Mouse (Mus musculus) neural tube, embryonic 12.5 days (tissue): ENCODE measurements around the gene Phf2. TPM values are rescaled to one million over a fixed set of nuclear protein-coding genes. Genes with fewer than 3 reads are reported as not detected.
A peak's percentile ranks its signal among the peaks of the same experiment; 100 is the strongest.

Experiments used
- ATAC-seq: fragments of 200-750 bp; cut with Nextera tagmentation; 2 replicates; pipeline ENCODE4 v1.8.0; 2017; ENCODE audit warnings: low read depth, mild to moderate bottlenecking, moderate TSS enrichment, moderate library complexity; ENCODE audit not compliant: low FRiP score
- H3K27ac ChIP-seq: fragments of 300-500 bp; sonication (generic); 2 replicates; pipeline ENCODE4 v1.5.1; 2016
- H3K27me3 ChIP-seq: fragments of 300-500 bp; sonication (generic); replicated peaks from 2 replicates; pipeline ENCODE4 v1.6.1; 2016; ENCODE audit warnings: mild to moderate bottlenecking
- H3K36me3 ChIP-seq: fragments of 300-500 bp; sonication (generic); 2 replicates; pipeline ENCODE4 v1.6.1; 2016; ENCODE audit warnings: mild to moderate bottlenecking
- H3K4me1 ChIP-seq: fragments of 300-500 bp; sonication (generic); 2 replicates; pipeline ENCODE4 v1.6.1; 2016
- H3K4me2 ChIP-seq: fragments of 300-500 bp; sonication (generic); replicated peaks from 2 replicates; pipeline ENCODE4 v1.6.1; 2016; ENCODE audit warnings: mild to moderate bottlenecking
- H3K4me3 ChIP-seq: fragments of 300-500 bp; sonication (generic); 2 replicates; pipeline ENCODE4 v1.5.1; 2016
- H3K9ac ChIP-seq: fragments of 300-500 bp; sonication (generic); 2 replicates; pipeline ENCODE4 v1.6.1; 2016; ENCODE audit warnings: mild to moderate bottlenecking
- H3K9me3 ChIP-seq: fragments of 300-500 bp; sonication (generic); 2 replicates; pipeline ENCODE4 v1.6.1; 2016; ENCODE audit warnings: mild to moderate bottlenecking
- WGBS: fragments of 180-500 bp; shearing (Covaris S2); methylation state at CpG from one replicate; pipeline ENCODE4 v1.1.7; 2016; 5-methylcytosine and 5-hydroxymethylcytosine counted together
- polyA plus RNA-seq: library from polyadenylated mRNA; unstranded; fragments of >200 nt; fragmentation: Nextera tagmentation; extraction: Ambion mirVana; gene quantifications from 2 replicates; pipeline ENCODE4 v1.2.1, GENCODE M21; 2016

Phf2 gene
- polyA plus RNA-seq, 1 experiment from 2014 or later = 9.6 TPM

- no peak overlapping the region for H3K9ac ChIP-seq
These were observed 1.8 kb upstream of the Phf2 start for GRCm38 (mm10) chr13:48872726-48873125.

GRCm38 (mm10) chr13:48871887-48872606 is 1.1 kb upstream of the Phf2 start:
- WGBS = 72% methylated on average over 7 of the region's 7 CpGs
- H3K4me1 ChIP-seq = peaks cover 27% of the 10 kb centered on the region
- no peaks in the 10 kb centered on the region for H3K9me3 ChIP-seq
- ATAC-seq = no peak
- peak overlapping the region; percentile 93 for H3K9ac ChIP-seq
- H3K4me3 ChIP-seq = peak overlapping the region; percentile 99
- H3K36me3 ChIP-seq = peaks cover 6% of the 10 kb centered on the region; the same call in 1 of the 2 replicates
- H3K27ac ChIP-seq = no peak overlapping the region
- no peaks in the 10 kb centered on the region for H3K27me3 ChIP-seq
- peak overlapping the region; percentile 83 for H3K4me2 ChIP-seq

More at GRCm38 (mm10) chr13:48872726-48873125, 1.8 kb upstream of the Phf2 start:
- 87% methylated on average over 5 of the region's 5 CpGs for WGBS
- no peaks in the 10 kb centered on the region for H3K27me3 ChIP-seq
- no peak overlapping the region for H3K4me2 ChIP-seq
- no peak overlapping the region for H3K4me3 ChIP-seq
- no peak for ATAC-seq
- peaks cover 27% of the 10 kb centered on the region for H3K4me1 ChIP-seq
- peaks cover 6% of the 10 kb centered on the region; the same call in 1 of the 2 replicates for H3K36me3 ChIP-seq
- H3K9me3 ChIP-seq = no peaks in the 10 kb centered on the region
- H3K27ac ChIP-seq = no peak overlapping the region

GRCm38 (mm10) chr13:48869950-48870770 is 759 bp downstream of the Phf2 start:
- no peaks in the 10 kb centered on the region for H3K9me3 ChIP-seq
- H3K4me2 ChIP-seq = peak overlapping the region; percentile 92
- peak; percentile 34 for ATAC-seq
- H3K27me3 ChIP-seq = no peaks in the 10 kb centered on the region
- WGBS = 1% methylated on average over 99 of the region's 102 CpGs
- peak overlapping the region; percentile 99 for H3K4me3 ChIP-seq
- peak overlapping the region; percentile 64; the same call in 1 of the 2 replicates for H3K27ac ChIP-seq
- peaks cover 27% of the 10 kb centered on the region for H3K4me1 ChIP-seq
- H3K9ac ChIP-seq = peak overlapping the region; percentile 98
- no peaks in the 10 kb centered on the region for H3K36me3 ChIP-seq

- 12% methylated on average over 5 of the region's 5 CpGs for WGBS
- H3K4me1 ChIP-seq = peaks cover 27% of the 10 kb centered on the region
- ATAC-seq = peak; percentile 8; the same call in 1 of the 2 replicates
These were observed 1.3 kb downstream of the Phf2 start for GRCm38 (mm10) chr13:48869600-48869949.

GRCm38 (mm10) chr13:48869088-48869487 is 1.8 kb downstream of the Phf2 start:
- H3K4me2 ChIP-seq = peak overlapping the region; percentile 92
- no peaks in the 10 kb centered on the region for H3K27me3 ChIP-seq
- no peaks in the 10 kb centered on the region for H3K9me3 ChIP-seq
- H3K27ac ChIP-seq = no peak overlapping the region
- peak overlapping the region; percentile 98 for H3K9ac ChIP-seq
- ATAC-seq = no peak
- no peaks in the 10 kb centered on the region for H3K36me3 ChIP-seq
- WGBS = 16% methylated on average over 5 of the region's 5 CpGs
- H3K4me3 ChIP-seq = peak overlapping the region; percentile 99
- peaks cover 27% of the 10 kb centered on the region for H3K4me1 ChIP-seq

More at GRCm38 (mm10) chr13:48869600-48869949, 1.3 kb downstream of the Phf2 start:
- Histone ChIP-seq H3K27ac (no peak overlapping the region), H3K9ac (peak overlapping the region; percentile 98), H3K27me3 (no peaks in the 10 kb centered on the region), H3K9me3 (no peaks in the 10 kb centered on the region), H3K4me3 (peak overlapping the region; percentile 99), H3K4me2 (peak overlapping the region; percentile 92), H3K36me3 (no peaks in the 10 kb centered on the region)

GRCm38 (mm10) chr13:48864673-48865356 is 6.1 kb downstream of the Phf2 start:
- Histone ChIP-seq H3K9me3 (no peaks in the 10 kb centered on the region), H3K4me2 (no peak overlapping the region), H3K4me3 (no peak overlapping the region), H3K9ac (no peak overlapping the region), H3K4me1 (peaks cover 24% of the 10 kb centered on the region), H3K27me3 (no peaks in the 10 kb centered on the region), H3K27ac (no peak overlapping the region), H3K36me3 (peaks cover 4% of the 10 kb centered on the region; the same call in 1 of the 2 replicates)
- WGBS = 83% methylated on average over 12 of the region's 12 CpGs
- no peak for ATAC-seq

GRCm38 (mm10) chr13:48863556-48863955 is 7.4 kb downstream of the Phf2 start:
- H3K4me1 ChIP-seq = peaks cover 20% of the 10 kb centered on the region
- ATAC-seq = no peak
- WGBS = 73% methylated on average over 9 of the region's 9 CpGs

GRCm38 (mm10) chr13:48861913-48862312 is 9.0 kb downstream of the Phf2 start:
- Histone ChIP-seq H3K4me1 (peaks cover 31% of the 10 kb centered on the region), H3K27ac (no peak overlapping the region), H3K36me3 (peaks cover 4% of the 10 kb centered on the region; the same call in 1 of the 2 replicates), H3K4me2 (no peak overlapping the region), H3K9me3 (no peaks in the 10 kb centered on the region), H3K4me3 (no peak overlapping the region), H3K9ac (no peak overlapping the region), H3K27me3 (no peaks in the 10 kb centered on the region)
- WGBS = 97% methylated on average over 1 of the region's 1 CpGs
- ATAC-seq = no peak

More at GRCm38 (mm10) chr13:48863556-48863955, 7.4 kb downstream of the Phf2 start:
- H3K9ac ChIP-seq = no peak overlapping the region
- peaks cover 4% of the 10 kb centered on the region; the same call in 1 of the 2 replicates for H3K36me3 ChIP-seq
- H3K27me3 ChIP-seq = no peaks in the 10 kb centered on the region
- no peak overlapping the region for H3K4me2 ChIP-seq
- no peak overlapping the region for H3K4me3 ChIP-seq
- no peaks in the 10 kb centered on the region for H3K9me3 ChIP-seq
- no peak overlapping the region for H3K27ac ChIP-seq

- H3K4me1 ChIP-seq = peaks cover 53% of the 10 kb centered on the region
- H3K4me3 ChIP-seq = no peak overlapping the region
- H3K9ac ChIP-seq = 0 out of 2 replicates have a peak overlapping the region, but pooled peaks have one; percentile 13
- H3K27ac ChIP-seq = no peak overlapping the region
- no peaks in the 10 kb centered on the region for H3K27me3 ChIP-seq
- WGBS = 71% methylated on average over 4 of the region's 4 CpGs
- H3K36me3 ChIP-seq = peaks cover 4% of the 10 kb centered on the region; the same call in 1 of the 2 replicates
- H3K9me3 ChIP-seq = no peaks in the 10 kb centered on the region
- no peak overlapping the region for H3K4me2 ChIP-seq
- ATAC-seq = no peak
These were observed 12.1 kb downstream of the Phf2 start for GRCm38 (mm10) chr13:48858779-48859178.

GRCm38 (mm10) chr13:48858054-48858453 is 12.9 kb downstream of the Phf2 start:
- H3K27ac ChIP-seq = no peak overlapping the region
- 0 out of 2 replicates have a peak, but pooled peaks have one; percentile 26 for ATAC-seq

GRCm38 (mm10) chr13:48857246-48857932 is 13.5 kb downstream of the Phf2 start:
- Histone ChIP-seq H3K27ac (no peak overlapping the region), H3K4me3 (no peak overlapping the region), H3K9ac (0 out of 2 replicates have a peak overlapping the region, but pooled peaks have one; percentile 5), H3K27me3 (no peaks in the 10 kb centered on the region), H3K4me1 (peaks cover 49% of the 10 kb centered on the region), H3K9me3 (no peaks in the 10 kb centered on the region), H3K36me3 (peaks cover 4% of the 10 kb centered on the region; the same call in 1 of the 2 replicates), H3K4me2 (no peak overlapping the region)
- 49% methylated on average over 7 of the region's 7 CpGs for WGBS
- 0 out of 2 replicates have a peak, but pooled peaks have one; percentile 36 for ATAC-seq

More at GRCm38 (mm10) chr13:48858054-48858453, 12.9 kb downstream of the Phf2 start:
- peaks cover 49% of the 10 kb centered on the region for H3K4me1 ChIP-seq
- no peak overlapping the region for H3K9ac ChIP-seq
- H3K4me3 ChIP-seq = no peak overlapping the region
- H3K36me3 ChIP-seq = peaks cover 4% of the 10 kb centered on the region; the same call in 1 of the 2 replicates
- no peaks in the 10 kb centered on the region for H3K27me3 ChIP-seq
- no peaks in the 10 kb centered on the region for H3K9me3 ChIP-seq
- 75% methylated on average over 6 of the region's 6 CpGs for WGBS
- H3K4me2 ChIP-seq = no peak overlapping the region
